Mouse (Mus musculus): Measurements from ENCODE around the gene Abca8a.

Abca8a gene

DNA sequence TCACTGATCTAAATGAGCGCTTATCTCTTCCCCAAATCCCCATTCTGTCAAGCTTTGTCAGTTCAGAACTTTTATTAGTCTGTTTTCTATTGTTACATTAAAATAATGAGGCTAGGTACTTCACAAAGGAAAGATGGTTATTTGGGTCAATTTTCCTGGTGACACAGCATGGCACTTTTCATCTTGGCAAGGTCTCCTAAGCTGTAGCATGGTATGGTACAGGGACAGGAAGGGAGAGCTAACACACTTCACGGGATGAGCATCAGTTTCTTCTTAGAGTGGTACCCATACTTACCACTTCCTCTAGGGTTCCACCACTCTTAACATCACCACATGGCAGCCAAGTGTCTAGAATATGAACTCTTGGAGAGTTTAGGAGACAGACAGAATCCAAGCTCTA, 113.9 kb downstream of the Abca8a start:
- no peak for DNase-seq
